24 mouse cellular contexts compared by ENCODE assay signal in the genomic region with DNA sequence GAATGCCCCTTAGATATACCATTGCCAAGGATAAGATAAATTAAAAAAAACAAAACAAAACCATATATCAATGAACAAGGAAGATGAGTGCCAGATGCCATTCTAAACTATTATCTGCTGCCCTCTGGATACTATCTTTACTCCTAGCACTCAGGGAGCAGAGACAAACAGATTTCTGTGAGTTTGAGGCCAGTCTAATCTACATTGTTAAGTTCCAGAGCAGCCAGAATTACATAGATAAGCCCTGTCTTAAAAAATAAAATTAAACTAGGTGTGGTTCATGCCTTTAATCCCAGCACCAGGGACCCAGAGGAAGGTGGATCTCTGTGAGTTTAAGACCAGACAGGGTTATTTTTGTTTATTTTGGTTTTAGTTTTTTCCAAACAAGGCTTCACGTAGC. TPM values are rescaled to one million over a fixed set of nuclear protein-coding genes. Genes with fewer than 3 reads are reported as not detected.
DNase-seq lines count a peak whose midpoint lies in the region; ATAC-seq and TF ChIP-seq lines count a peak whose summit lies in the region.
"Had no signal": no experiment of that assay in that cellular context is flagged by ENCODE, and none has a peak within 500 bp of the region (broad histone marks: within the 10 kb centered on the region; RNA-seq: fewer than 3 reads in every experiment).

No protein-coding gene starts in this region.

- no peaks in the 10 kb centered on the region for H3K27me3 ChIP-seq in MEL (ENCODE audit: control insufficient read depth in 1 of 2, insufficient read depth in 2 of 2, low read length in 2 of 2)
- no peaks in the 10 kb centered on the region for H3K27me3 ChIP-seq in intestine, postnatal 0 days (replicated peaks; ENCODE audit: control insufficient read depth, insufficient read depth, low read length)
- no peaks in the 10 kb centered on the region for H3K27me3 ChIP-seq in midbrain, embryonic 11.5 days (ENCODE audit: control insufficient read depth, insufficient read depth, low read length)
- no peaks in the 10 kb centered on the region for H3K27me3 ChIP-seq in heart, embryonic 11.5 days (ENCODE audit: control insufficient read depth, insufficient read depth, low read length)
- H3K27me3 ChIP-seq: CH12.LX, Patski had no signal

- H3K4me2 ChIP-seq in intestine, postnatal 0 days (replicated peaks; ENCODE audit: low read depth) = no peak overlapping the region
- H3K4me2 ChIP-seq in midbrain, embryonic 11.5 days = no peak overlapping the region
- no peak overlapping the region for H3K4me2 ChIP-seq in heart, embryonic 11.5 days

- H3K27ac ChIP-seq in MEL (ENCODE audit: control insufficient read depth, low read depth, low read length) = no peak overlapping the region
- no peak overlapping the region for H3K27ac ChIP-seq in intestine, postnatal 0 days (ENCODE audit: low read depth, low read length)
- no peak overlapping the region for H3K27ac ChIP-seq in midbrain, embryonic 11.5 days (ENCODE audit: low read depth, low read length)
- H3K27ac ChIP-seq in heart, embryonic 11.5 days (ENCODE audit: low read depth, low read length) = no peak overlapping the region

- no peak for TF ChIP-seq POLR2A in MEL (IDR thresholded peaks at IDR 0.05; ENCODE audit: control insufficient read depth in 1 of 2, insufficient read depth in 1 of 2, low read depth in 1 of 2, low read length in 2 of 2, poor library complexity in 1 of 2)

- no peak for TF ChIP-seq CTCF in MEL (IDR thresholded peaks at IDR 0.05 in 2 of 3, conservative IDR thresholded peaks at IDR 0.05 in 1 of 3; ENCODE audit: control insufficient read depth in 1 of 3, insufficient read depth in 1 of 3, low read depth in 2 of 3, low read length in 3 of 3, poor library complexity in 1 of 3, severe bottlenecking in 1 of 3)
- no peak for TF ChIP-seq CTCF in intestine, postnatal 0 days (IDR thresholded peaks at IDR 0.05; ENCODE audit: low read depth)

- ATAC-seq in megakaryocyte progenitor cell, adult 5-6 weeks (replicated peaks; ENCODE audit: poor library complexity) = peak; percentile 50
- peak; percentile 61 for ATAC-seq in megakaryocyte-erythroid progenitor cell, adult 5-6 weeks (replicated peaks; ENCODE audit: low FRiP score, low TSS enrichment, poor library complexity, severe bottlenecking)
- no peak for ATAC-seq in intestine, postnatal 0 days
- ATAC-seq in midbrain, embryonic 11.5 days (ENCODE audit: low FRiP score) = no peak
- ATAC-seq in heart, embryonic 11.5 days (replicated peaks; ENCODE audit: insufficient number of reproducible peaks, low FRiP score, low TSS enrichment) = no peak
- ATAC-seq: activated CD4-positive, CD25-positive, alpha-beta regulatory T cell, adult 4 months; CD4-positive, CD25-positive, alpha-beta regulatory T cell, adult 4 months; Patski had no signal

- intact Hi-C loops in heart, postnatal 25 days (cut with DNase I) = loop anchor here (5.0 kb wide), 1 partner anchor 41 kb away; no protein-coding TSS in a partner anchor

- peaks cover 7 to 46% of the 10 kb centered on the region in 2 experiments for H3K36me3 ChIP-seq in MEL (ENCODE audit: control insufficient read depth in 1 of 2, insufficient read depth in 2 of 2, low read length in 2 of 2)
- H3K36me3 ChIP-seq in intestine, postnatal 0 days (ENCODE audit: control insufficient read depth, insufficient read depth) = peaks cover 47% of the 10 kb centered on the region
- peaks cover 13% of the 10 kb centered on the region for H3K36me3 ChIP-seq in midbrain, embryonic 11.5 days (ENCODE audit: control insufficient read depth, insufficient read depth, low read length)
- H3K36me3 ChIP-seq in heart, embryonic 11.5 days (ENCODE audit: control insufficient read depth, insufficient read depth, low read length) = peaks cover 31% of the 10 kb centered on the region

- H3K79me2 ChIP-seq in MEL (ENCODE audit: control insufficient read depth, insufficient read depth, low read length, poor library complexity) = no peaks in the 10 kb centered on the region

- no peak for DNase-seq in MEL (ENCODE audit: low read depth, low spot score)
- DNase-seq in c-Kit-positive CD71-positive TER-119-negative erythroid progenitor cells, embryonic 14.5 days (ENCODE audit: low read depth) = peak; percentile 23
- DNase-seq in heart, postnatal 25 days (ENCODE audit: low spot score) = no peak
- DNase-seq in midbrain, embryonic 11.5 days (ENCODE audit: low spot score, missing footprints) = no peak
- DNase-seq: adrenal gland, adult 2 months; adrenal gland, adult 8-10 months; adrenal gland, postnatal 10 days; adrenal gland, postnatal 14 days; adrenal gland, postnatal 25 days; adrenal gland, postnatal 36 days; B cell, adult 2 months; cerebellum, adult 11 months; cerebellum, adult 11-12 months; cerebellum, adult 18-20 months; cerebellum, adult 2 months had no signal

- H3K4me3 ChIP-seq in MEL (ENCODE audit: control insufficient read depth in 1 of 2, insufficient read depth in 1 of 2, low read depth in 2 of 2, low read length in 2 of 2) = no peak overlapping the region
- no peak overlapping the region for H3K4me3 ChIP-seq in intestine, postnatal 0 days (ENCODE audit: low read depth, low read length)
- H3K4me3 ChIP-seq in midbrain, embryonic 11.5 days (ENCODE audit: low read depth, low read length) = no peak overlapping the region
- H3K4me3 ChIP-seq in heart, embryonic 11.5 days (ENCODE audit: low read depth, low read length) = no peak overlapping the region

- TF ChIP-seq EP300 in MEL (IDR thresholded peaks at IDR 0.05; ENCODE audit: low read depth in 1 of 2, low read length in 2 of 2) = peak in 1 of 2 experiments; percentile 35; a peak in 2 of 4 replicates

- WGBS in intestine, postnatal 0 days = 78% methylated on average over 1 of the region's 1 CpGs
- 97% methylated on average over 1 of the region's 1 CpGs for WGBS in midbrain, embryonic 11.5 days
- 80% methylated on average over 1 of the region's 1 CpGs for WGBS in heart, embryonic 11.5 days (ENCODE audit: insufficient replicate concordance)

- no peaks in the 10 kb centered on the region for H3K9me3 ChIP-seq in MEL (replicated peaks; ENCODE audit: insufficient read depth, low read length)
- no peaks in the 10 kb centered on the region for H3K9me3 ChIP-seq in intestine, postnatal 0 days (ENCODE audit: control insufficient read depth)
- no peaks in the 10 kb centered on the region for H3K9me3 ChIP-seq in midbrain, embryonic 11.5 days (ENCODE audit: control insufficient read depth, low read length)
- no peaks in the 10 kb centered on the region for H3K9me3 ChIP-seq in heart, embryonic 11.5 days (replicated peaks; ENCODE audit: control insufficient read depth, low read length)
- H3K9me3 ChIP-seq: G1E had no signal

- no peak overlapping the region for H3K9ac ChIP-seq in MEL (ENCODE audit: control insufficient read depth, low read depth, low read length, poor library complexity, severe bottlenecking)
- no peak overlapping the region for H3K9ac ChIP-seq in intestine, postnatal 0 days (ENCODE audit: low read depth, low read length)
- H3K9ac ChIP-seq in midbrain, embryonic 11.5 days (ENCODE audit: low read length) = no peak overlapping the region
- no peak overlapping the region for H3K9ac ChIP-seq in heart, embryonic 11.5 days (ENCODE audit: low read depth, low read length)

- H3K4me1 ChIP-seq in MEL (ENCODE audit: control insufficient read depth in 1 of 2, insufficient read depth in 2 of 2, low read length in 2 of 2) = peaks cover 0 to 7% of the 10 kb centered on the region in 2 experiments; a peak in 2 of 4 replicates
- H3K4me1 ChIP-seq in intestine, postnatal 0 days (replicated peaks; ENCODE audit: control insufficient read depth, insufficient read depth, low read length) = no peaks in the 10 kb centered on the region
- no peaks in the 10 kb centered on the region for H3K4me1 ChIP-seq in midbrain, embryonic 11.5 days (ENCODE audit: control insufficient read depth, insufficient read depth, low read length)
- H3K4me1 ChIP-seq in heart, embryonic 11.5 days (ENCODE audit: control insufficient read depth, insufficient read depth, low read length) = no peaks in the 10 kb centered on the region

- no peak for TF ChIP-seq RAD21 in MEL (IDR thresholded peaks at IDR 0.05; ENCODE audit: low read depth, low read length)

TF ChIP-seq in MEL, 35 proteins besides CTCF, POLR2A, EP300 and RAD21:
- TF ChIP-seq POLR2AphosphoS2 (IDR thresholded peaks at IDR 0.05; ENCODE audit: low read length) (no peak), KAT2A (conservative IDR thresholded peaks at IDR 0.05; ENCODE audit: low read depth, low read length) (no peak), RCOR1 (IDR thresholded peaks at IDR 0.05; ENCODE audit: low read depth, low read length) (peak; percentile 34; the same call in 1 of the 2 replicates), ZNF384 (IDR thresholded peaks at IDR 0.05; ENCODE audit: low read depth, low read length) (no peak), CHD1 (IDR thresholded peaks at IDR 0.05; ENCODE audit: low read depth, low read length) (no peak)

RNA-seq across cellular contexts. Expression of gene Grk2, which starts 40.5 kb away (rescaled TPM):
- total RNA-seq in MEL (2012; rRNA removed) = 65.1 and 75.2 TPM in 2 replicates
- 100 to 1,000 TPM in 1 of 2 experiments, not detected in 1; 105 TPM for polyA plus RNA-seq in MEL (2012; ENCODE audit: insufficient read depth in 1 of 2, insufficient read length in 2 of 2, low read depth in 1 of 2, low replicate concordance in 2 of 2, missing spikeins in 1 of 2)
- 149 and 172 TPM in 2 replicates for total RNA-seq in megakaryocyte progenitor cell, adult 5-6 weeks (2015)
- total RNA-seq in megakaryocyte progenitor cell, adult 5-6 weeks (2017) = 207 and 336 TPM in 2 replicates
- 103 and 118 TPM in 2 replicates for total RNA-seq in megakaryocyte-erythroid progenitor cell, adult 5-6 weeks (2014; fragmentation: Nextera tagmentation)
- total RNA-seq in megakaryocyte-erythroid progenitor cell, adult 5-6 weeks (2017) = 81.8 and 93.1 TPM in 2 replicates
- 10 to 100 TPM; 49.3 to 57.9 TPM for total RNA-seq in heart, postnatal 25 days (2021)
- polyA plus RNA-seq in intestine, postnatal 0 days (2015; fragmentation: Nextera tagmentation; extraction: Ambion mirVana) = 14.4 and 18.5 TPM in 2 replicates
- 13.2 and 16.5 TPM in 2 replicates for polyA plus RNA-seq in midbrain, embryonic 11.5 days (2014; fragmentation: Nextera tagmentation; extraction: Ambion mirVana)
- polyA plus RNA-seq in heart, embryonic 11.5 days (2014; fragmentation: Nextera tagmentation; extraction: Ambion mirVana) = 12.0 and 14.2 TPM in 2 replicates

RNA-seq across cellular contexts. Expression of gene Kdm2a, which starts 51.6 kb away (rescaled TPM):
- 20.3 and 24.8 TPM in 2 replicates for total RNA-seq in MEL (2012; rRNA removed)
- 10 to 100 TPM in 1 of 2 experiments, not detected in 1; 55.9 TPM for polyA plus RNA-seq in MEL (2012; ENCODE audit: insufficient read depth in 1 of 2, insufficient read length in 2 of 2, low read depth in 1 of 2, low replicate concordance in 2 of 2, missing spikeins in 1 of 2)
- 59.0 and 64.3 TPM in 2 replicates for total RNA-seq in megakaryocyte progenitor cell, adult 5-6 weeks (2015)
- total RNA-seq in megakaryocyte progenitor cell, adult 5-6 weeks (2017) = 58.3 and 60.2 TPM in 2 replicates
- total RNA-seq in megakaryocyte-erythroid progenitor cell, adult 5-6 weeks (2014; fragmentation: Nextera tagmentation) = 74.8 and 89.7 TPM in 2 replicates
- 49.0 and 79.7 TPM in 2 replicates for total RNA-seq in megakaryocyte-erythroid progenitor cell, adult 5-6 weeks (2017)
- 10 to 100 TPM; 35.3 to 44.0 TPM for total RNA-seq in heart, postnatal 25 days (2021)
- polyA plus RNA-seq in intestine, postnatal 0 days (2015; fragmentation: Nextera tagmentation; extraction: Ambion mirVana) = 21.0 and 21.2 TPM in 2 replicates
- polyA plus RNA-seq in midbrain, embryonic 11.5 days (2014; fragmentation: Nextera tagmentation; extraction: Ambion mirVana) = 34.9 and 42.0 TPM in 2 replicates
- 34.8 and 44.9 TPM in 2 replicates for polyA plus RNA-seq in heart, embryonic 11.5 days (2014; fragmentation: Nextera tagmentation; extraction: Ambion mirVana)

Comparison
In these comparisons a context has a peak if more than half of its experiments do, and no peak if none do; other contexts are left out.
1. ATAC-seq: peak in megakaryocyte progenitor cell, adult 5-6 weeks (single experiment) and megakaryocyte-erythroid progenitor cell, adult 5-6 weeks (single experiment); none in intestine, postnatal 0 days (single experiment), midbrain, embryonic 11.5 days (single experiment) and heart, embryonic 11.5 days (single experiment).